Mouse (Mus musculus): ENCODE measurements around the gene Tcf7l2.

- TF ChIP-seq CTCF (IDR thresholded peaks at IDR 0.05; ENCODE audit: low read depth) (no peak), EP300 (IDR thresholded peaks at IDR 0.05; ENCODE audit: low read depth) (no peak)
These were observed 35.3 kb upstream of the Tcf7l2 start for GRCm38 (mm10) chr19:55706300-55706699.

Measured in heart, postnatal 0 days (tissue).